Mouse (Mus musculus) urinary bladder, adult 2 months (tissue): Measurements from ENCODE around the gene Zdhhc16. TPM values are rescaled to one million over a fixed set of nuclear protein-coding genes. Genes with fewer than 3 reads are reported as not detected.

Experiments used
- DNase-seq: peaks from one replicate; pipeline ENCODE4 v3.0.0; 2022; ENCODE audit warnings: low spot score
- polyA plus RNA-seq: library from polyadenylated mRNA; depleted of rRNA; stranded (reverse); fragments of >200 nt; gene quantifications from 2 replicates; pipeline ENCODE4 v1.2.3, GENCODE M21; 2012; rRNA removed

Gene Zdhhc16
- 41.1 and 66.3 TPM in 2 replicates for polyA plus RNA-seq

GRCm38 (mm10) chr19:41933179-41934086 lies at the start of gene Zdhhc16, which contains the start of gene Exosc1:
Gene Zdhhc16, plus strand, starts transcription at chr19:41933480.
Gene Exosc1, minus strand, starts transcription at chr19:41933423.
- peak; percentile 98 for DNase-seq

DNA sequence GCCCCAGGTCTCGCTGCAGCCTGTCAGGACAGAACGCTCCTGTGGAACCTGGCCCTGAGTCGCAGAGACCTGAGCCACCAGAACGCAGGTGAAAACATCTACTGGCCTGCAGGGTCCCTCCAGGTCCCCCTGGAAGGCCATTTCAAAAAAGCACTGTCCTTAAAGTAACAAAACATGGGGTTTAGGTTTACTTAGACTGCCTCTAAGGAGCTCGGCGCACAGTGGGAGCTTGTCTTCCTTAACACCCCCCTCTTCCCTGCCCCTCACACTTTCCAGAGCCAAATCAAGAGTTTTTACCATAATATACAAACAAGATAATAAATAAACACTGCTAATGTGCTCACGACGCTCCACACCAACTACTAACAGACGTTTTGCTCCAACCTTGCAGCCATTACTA lies 49.4 kb upstream of the Zdhhc16 start:
- DNase-seq: no peak

- no peak for DNase-seq
Observed at GRCm38 (mm10) chr19:41888191-41888590, 45.1 kb upstream of the Zdhhc16 start.

DNA sequence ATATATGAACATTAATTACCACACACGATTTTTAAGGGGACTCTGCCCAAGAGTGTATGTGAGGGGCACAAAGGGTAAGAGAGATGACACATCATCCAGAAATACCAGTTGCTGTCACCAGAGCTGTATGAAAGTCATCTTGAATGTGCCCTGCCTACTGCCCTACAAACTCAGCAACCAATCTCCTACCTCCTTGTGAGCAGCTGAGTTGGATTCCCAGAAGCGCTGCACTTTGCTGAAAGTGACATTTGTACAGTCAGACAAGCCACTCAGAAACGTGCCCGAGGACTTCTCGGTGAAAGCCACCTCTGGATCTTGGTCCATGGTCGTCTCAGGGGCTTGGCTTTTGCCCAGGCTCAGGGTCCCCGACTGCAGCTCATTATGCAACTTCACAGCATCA lies 38.3 kb upstream of the Zdhhc16 start:
- DNase-seq: no peak

DNA sequence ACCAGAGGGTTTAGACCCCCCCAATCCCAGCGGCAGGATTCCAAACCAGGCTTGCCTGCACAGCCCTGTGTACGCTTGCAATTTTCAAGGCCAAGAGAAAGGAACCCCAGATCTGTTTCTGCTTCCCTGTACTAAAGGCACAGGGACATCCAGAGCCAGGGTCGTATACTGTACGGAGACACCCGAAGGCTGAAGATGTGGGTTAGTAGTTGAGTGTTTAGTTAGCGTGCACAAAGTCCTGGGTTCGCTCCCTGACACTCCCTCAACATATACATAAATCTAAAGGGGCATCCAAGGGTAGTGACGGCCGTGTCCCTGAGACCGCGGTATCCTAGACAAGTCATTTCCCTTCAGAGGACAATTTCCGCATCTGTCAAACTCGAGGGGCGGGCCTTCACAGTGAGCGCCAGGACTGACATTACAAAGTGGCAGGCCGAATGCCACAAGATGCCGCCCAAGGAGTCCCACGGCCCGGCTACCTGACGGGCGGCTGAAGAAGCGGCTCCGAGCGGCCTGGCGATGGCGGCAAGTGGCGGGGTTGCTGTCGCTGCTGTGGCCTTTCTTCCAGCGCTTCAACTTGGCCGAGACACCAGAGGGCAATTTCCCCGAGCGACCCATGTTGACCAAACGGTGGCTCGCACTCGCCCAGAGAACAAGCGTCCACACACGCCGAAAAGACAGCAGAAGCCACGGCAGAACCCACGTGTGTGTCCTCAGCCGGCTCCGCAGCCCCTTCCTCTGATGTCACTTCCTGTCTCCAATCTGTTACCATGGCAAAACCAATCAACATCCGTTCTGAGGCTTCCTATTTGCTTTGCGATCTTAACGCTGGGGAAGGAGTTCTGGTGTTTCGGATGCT lies 37.6 kb upstream of the Zdhhc16 start, which contains the start of gene Rrp12:
TSS of gene Rrp12 (minus strand) at position 714 of the 859 bp plus-strand sequence.
- DNase-seq: peak; percentile 46

DNA sequence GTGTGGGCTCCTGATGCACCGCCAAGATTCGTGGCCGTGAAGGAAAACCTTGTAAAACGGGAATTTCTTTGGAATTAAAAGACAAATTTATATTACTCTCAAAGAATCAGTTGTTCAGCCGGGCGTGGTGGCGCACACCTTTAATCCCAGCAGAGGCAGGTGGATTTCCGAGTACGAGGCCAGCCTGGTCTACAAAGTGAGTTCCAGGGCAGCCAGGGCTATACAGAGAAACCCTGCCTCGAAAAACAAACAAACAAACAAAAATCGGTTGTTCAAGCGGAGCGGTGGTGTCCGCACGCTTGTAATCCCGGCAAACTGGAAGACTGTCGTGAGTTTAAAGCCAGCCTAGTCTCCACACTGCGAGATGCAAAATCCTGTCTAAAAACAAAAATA lies 37.0 kb upstream of the Zdhhc16 start:
- no peak for DNase-seq

GRCm38 (mm10) chr19:41898860-41899259 lies 34.4 kb upstream of the Zdhhc16 start:
- DNase-seq: no peak

- DNase-seq: no peak
Observed at GRCm38 (mm10) chr19:41900495-41901090, 32.7 kb upstream of the Zdhhc16 start.

GRCm38 (mm10) chr19:41901696-41902095 lies 31.6 kb upstream of the Zdhhc16 start:
- no peak for DNase-seq

DNA sequence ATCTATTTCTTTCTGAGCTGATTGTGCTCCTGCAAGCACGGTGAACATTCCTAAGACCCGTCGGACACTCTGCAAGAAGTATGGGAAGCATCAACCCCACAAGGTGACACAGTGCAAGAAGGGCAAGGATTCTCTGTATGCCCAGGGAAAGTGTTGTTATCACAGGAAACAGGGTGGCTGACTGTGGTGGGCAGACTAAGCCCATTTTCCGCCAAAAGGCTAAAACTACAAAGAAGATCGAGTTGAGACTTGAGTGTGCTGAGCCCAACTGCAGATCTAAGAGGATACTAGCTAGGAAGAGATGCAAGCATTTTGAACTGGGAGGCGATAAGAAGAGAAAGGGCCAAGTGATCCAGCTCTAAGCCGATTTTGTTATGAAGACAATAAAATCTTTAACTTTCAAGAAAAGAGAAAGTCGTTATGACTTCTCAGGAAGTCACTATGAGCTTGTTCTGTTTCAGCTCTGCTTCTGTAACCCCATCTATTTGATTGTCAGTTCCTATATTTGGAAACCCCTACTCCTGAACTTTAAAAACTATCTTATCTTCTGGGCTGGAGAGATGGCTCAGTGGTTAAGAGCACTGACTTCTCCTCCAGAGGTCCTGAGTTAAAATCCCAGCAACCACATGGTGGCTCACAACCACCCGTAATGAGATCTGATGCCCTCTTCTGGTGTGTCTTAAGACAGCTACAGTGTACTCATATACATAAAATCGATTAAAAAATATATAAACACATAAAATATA lies 30.3 kb upstream of the Zdhhc16 start:
- DNase-seq: no peak

- DNase-seq: no peak
Observed at GRCm38 (mm10) chr19:41905246-41905645, 28.0 kb upstream of the Zdhhc16 start.

DNA sequence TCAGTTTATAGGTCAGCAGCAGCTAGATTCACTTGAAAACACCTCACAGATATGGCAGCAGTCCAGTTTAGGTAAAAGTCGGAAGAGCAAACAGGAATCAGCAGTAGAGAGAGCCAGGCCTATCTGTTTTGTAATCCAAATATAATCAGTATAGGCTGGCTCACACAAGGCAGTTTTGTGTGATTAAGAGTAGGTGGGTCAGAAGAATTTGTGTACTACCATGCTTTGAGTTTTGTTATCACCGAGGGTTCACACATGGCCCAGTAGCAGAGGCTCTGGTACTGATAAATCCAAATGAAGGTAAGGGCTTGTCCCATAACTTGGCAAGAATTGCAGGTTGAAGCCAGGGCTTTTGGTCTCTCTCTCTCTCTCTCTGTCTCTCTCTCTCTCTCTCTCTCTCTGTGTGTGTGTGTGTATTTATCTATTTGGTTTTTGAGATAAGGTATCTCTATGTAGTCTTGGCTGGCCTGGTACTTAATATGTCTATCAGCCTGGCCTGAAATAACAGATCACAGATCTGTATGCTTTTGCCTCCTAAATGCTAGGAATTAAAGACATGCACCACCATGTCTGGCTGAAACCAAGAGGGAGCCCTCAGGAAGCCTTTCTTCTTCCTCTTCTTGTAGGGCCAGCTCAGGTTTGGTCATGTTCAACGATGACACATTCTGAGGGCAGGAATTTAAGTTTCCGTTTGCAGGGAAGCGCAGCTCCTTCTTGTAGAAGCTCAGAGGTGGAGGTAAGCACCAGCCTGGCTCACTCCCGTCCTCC lies 26.8 kb upstream of the Zdhhc16 start:
- DNase-seq: no peak

- no peak for DNase-seq
Observed at GRCm38 (mm10) chr19:41907079-41907760, 26.1 kb upstream of the Zdhhc16 start.

GRCm38 (mm10) chr19:41908736-41909135 lies 24.5 kb upstream of the Zdhhc16 start:
- no peak for DNase-seq

- no peak for DNase-seq
Observed at GRCm38 (mm10) chr19:41910396-41910795, 22.9 kb upstream of the Zdhhc16 start.

DNA sequence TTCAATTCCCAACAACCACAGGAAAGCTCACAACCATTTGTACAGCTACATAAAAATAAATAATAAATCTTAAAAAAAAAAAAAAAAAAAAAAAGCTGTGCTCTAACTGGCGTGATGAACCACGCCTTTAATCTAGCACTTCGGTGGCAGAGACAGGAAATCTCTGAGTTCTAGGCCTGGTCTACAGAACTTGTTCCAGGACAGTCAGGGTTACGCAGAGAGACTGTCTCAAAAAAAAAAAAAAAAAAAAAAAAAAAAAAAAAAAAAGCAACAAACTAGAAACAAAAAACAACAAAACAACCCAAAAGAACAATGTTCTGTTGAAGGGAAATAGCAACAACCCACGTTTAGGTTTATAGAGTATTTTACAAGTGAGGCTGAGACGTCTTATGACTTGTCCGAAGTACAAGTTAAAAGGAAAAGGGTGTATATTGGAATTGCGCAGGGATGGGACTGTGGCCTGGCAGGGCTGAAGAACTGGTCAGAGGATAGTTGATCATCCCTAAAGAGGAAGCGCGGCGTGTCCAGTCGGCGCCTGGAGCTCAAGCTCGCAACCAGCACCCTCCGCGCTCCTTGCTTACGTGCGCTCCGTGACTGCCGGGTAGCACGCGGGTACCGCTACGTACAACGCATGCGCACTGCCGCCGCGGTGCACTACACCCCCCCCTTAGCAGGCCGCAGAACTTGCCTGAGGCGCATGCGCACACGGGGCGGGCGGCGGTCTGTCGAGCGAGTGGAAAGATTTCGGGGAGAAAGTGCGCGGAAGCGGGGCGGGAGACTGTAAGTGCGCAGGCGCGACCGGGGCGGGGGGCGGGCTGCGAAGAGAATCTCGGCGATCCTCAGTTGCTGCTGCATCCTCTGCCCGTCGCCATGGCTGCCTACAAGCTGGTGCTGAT lies 21.9 kb upstream of the Zdhhc16 start, which contains the start of gene Pgam1:
TSS of gene Pgam1 (plus strand) at position 746 of the 896 bp plus-strand sequence.
- DNase-seq: peak; percentile 86

- DNase-seq: no peak
Observed at GRCm38 (mm10) chr19:41912121-41913080, 20.9 kb upstream of the Zdhhc16 start.
